Mouse (Mus musculus) embryonic facial prominence, embryonic 10.5 days (tissue): ENCODE measurements at regions not wholly inside any gene's neighbourhood (a gene's known extent, or its start where the extent isn't known, plus 50 kb on each side); places are given as distances from the start of the nearest gene placed in this dataset.

Source experiments
- DNase-seq: peaks from one replicate; pipeline ENCODE4 v3.0.0-alpha.2; 2017; ENCODE audit warnings: low spot score
- H3K27ac ChIP-seq: fragments of 300-500 bp; sonication (generic); replicated peaks from 2 replicates; pipeline ENCODE4 v1.5.1; 2016; ENCODE audit warnings: mild to moderate bottlenecking
- H3K27me3 ChIP-seq: fragments of 300-500 bp; sonication (generic); replicated peaks from 2 replicates; pipeline ENCODE4 v1.6.1; 2016; ENCODE audit warnings: low read depth, mild to moderate bottlenecking; ENCODE audit not compliant: poor library complexity, severe bottlenecking
- H3K36me3 ChIP-seq: fragments of 300-500 bp; sonication (generic); replicated peaks from 2 replicates; pipeline ENCODE4 v1.6.1; 2016; ENCODE audit warnings: mild to moderate bottlenecking, moderate library complexity
- H3K4me1 ChIP-seq: fragments of 300-500 bp; sonication (generic); 2 replicates; pipeline ENCODE4 v1.6.1; 2016
- H3K4me3 ChIP-seq: fragments of 300-500 bp; sonication (generic); 2 replicates; pipeline ENCODE4 v1.5.1; 2016; ENCODE audit warnings: mild to moderate bottlenecking, moderate library complexity
- H3K9me3 ChIP-seq: fragments of 300-500 bp; sonication (generic); 2 replicates; pipeline ENCODE4 v1.6.1; 2016; ENCODE audit warnings: mild to moderate bottlenecking
- WGBS: fragments of 180-500 bp; shearing (Covaris S2); methylation state at CpG from one replicate; pipeline ENCODE4 v1.1.7; 2016; 5-methylcytosine and 5-hydroxymethylcytosine counted together

- Histone ChIP-seq H3K27me3 (no peaks in the 10 kb centered on the region), H3K4me3 (no peak overlapping the region), H3K36me3 (no peaks in the 10 kb centered on the region), H3K27ac (no peak overlapping the region), H3K4me1 (no peaks in the 10 kb centered on the region), H3K9me3 (no peaks in the 10 kb centered on the region)
- DNase-seq = no peak
- 80% methylated on average over 13 of the region's 13 CpGs for WGBS
These were observed 249.5 kb upstream of the Gm11146 start for GRCm38 (mm10) chr16:77851206-77852065.

- no peaks in the 10 kb centered on the region for H3K9me3 ChIP-seq
- H3K4me1 ChIP-seq = no peaks in the 10 kb centered on the region
- no peak overlapping the region for H3K4me3 ChIP-seq
- no peak for DNase-seq
- no peak overlapping the region for H3K27ac ChIP-seq
- no peaks in the 10 kb centered on the region for H3K27me3 ChIP-seq
- no peaks in the 10 kb centered on the region for H3K36me3 ChIP-seq
- 83% methylated on average over 2 of the region's 2 CpGs for WGBS
These were observed 233.9 kb upstream of the Gm11146 start for GRCm38 (mm10) chr16:77835767-77836166.

- DNase-seq = no peak
- Histone ChIP-seq H3K27ac (no peak overlapping the region), H3K9me3 (no peaks in the 10 kb centered on the region), H3K27me3 (no peaks in the 10 kb centered on the region), H3K4me1 (no peaks in the 10 kb centered on the region), H3K36me3 (no peaks in the 10 kb centered on the region), H3K4me3 (no peak overlapping the region)
- WGBS = 72% methylated on average over 4 of the region's 4 CpGs
These were observed 225.6 kb upstream of the Gm11146 start for GRCm38 (mm10) chr16:77827322-77828117.

GRCm38 (mm10) chr16:77799709-77800108 lies 197.8 kb upstream of the Gm11146 start:
- no peaks in the 10 kb centered on the region for H3K4me1 ChIP-seq
- H3K9me3 ChIP-seq = no peaks in the 10 kb centered on the region
- H3K27me3 ChIP-seq = no peaks in the 10 kb centered on the region
- H3K36me3 ChIP-seq = no peaks in the 10 kb centered on the region
- DNase-seq = peak; percentile 27
- WGBS = 76% methylated on average over 5 of the region's 5 CpGs
- H3K4me3 ChIP-seq = no peak overlapping the region
- no peak overlapping the region for H3K27ac ChIP-seq

GRCm38 (mm10) chr16:77796926-77797325 lies 195.0 kb upstream of the Gm11146 start:
- DNase-seq = no peak

GRCm38 (mm10) chr16:77789652-77790051 lies 187.8 kb upstream of the Gm11146 start:
- H3K4me3 ChIP-seq = no peak overlapping the region
- no peaks in the 10 kb centered on the region for H3K36me3 ChIP-seq
- peaks cover 7% of the 10 kb centered on the region for H3K4me1 ChIP-seq
- DNase-seq = no peak
- no peaks in the 10 kb centered on the region for H3K9me3 ChIP-seq
- no peak overlapping the region for H3K27ac ChIP-seq
- 89% methylated on average over 5 of the region's 5 CpGs for WGBS
- H3K27me3 ChIP-seq = no peaks in the 10 kb centered on the region

More at GRCm38 (mm10) chr16:77796926-77797325, 195.0 kb upstream of the Gm11146 start:
- no peaks in the 10 kb centered on the region for H3K9me3 ChIP-seq
- no peak overlapping the region for H3K4me3 ChIP-seq
- H3K36me3 ChIP-seq = no peaks in the 10 kb centered on the region
- H3K27me3 ChIP-seq = no peaks in the 10 kb centered on the region
- WGBS = 84% methylated on average over 4 of the region's 4 CpGs
- H3K27ac ChIP-seq = no peak overlapping the region
- H3K4me1 ChIP-seq = no peaks in the 10 kb centered on the region

- 91% methylated on average over 2 of the region's 2 CpGs for WGBS
- Histone ChIP-seq H3K36me3 (no peaks in the 10 kb centered on the region), H3K4me1 (peaks cover 7% of the 10 kb centered on the region), H3K9me3 (no peaks in the 10 kb centered on the region), H3K27me3 (no peaks in the 10 kb centered on the region), H3K27ac (no peak overlapping the region), H3K4me3 (no peak overlapping the region)
- no peak for DNase-seq
These were observed 187.3 kb upstream of the Gm11146 start for GRCm38 (mm10) chr16:77789206-77789605.

- 73% methylated on average over 6 of the region's 6 CpGs for WGBS
- Histone ChIP-seq H3K36me3 (no peaks in the 10 kb centered on the region), H3K4me3 (no peak overlapping the region), H3K4me1 (peaks cover 7% of the 10 kb centered on the region), H3K27ac (peak overlapping the region; percentile 81; the same call in 1 of the 2 replicates), H3K27me3 (no peaks in the 10 kb centered on the region), H3K9me3 (no peaks in the 10 kb centered on the region)
- DNase-seq = no peak
These were observed 186.9 kb upstream of the Gm11146 start for GRCm38 (mm10) chr16:77788781-77789150.

- no peaks in the 10 kb centered on the region for H3K27me3 ChIP-seq
- 74% methylated on average over 20 of the region's 20 CpGs for WGBS
- H3K4me3 ChIP-seq = no peak overlapping the region
- H3K9me3 ChIP-seq = no peaks in the 10 kb centered on the region
- peak; percentile 53 for DNase-seq
- H3K27ac ChIP-seq = peak overlapping the region; percentile 81
- peaks cover 7% of the 10 kb centered on the region for H3K4me1 ChIP-seq
- H3K36me3 ChIP-seq = no peaks in the 10 kb centered on the region
These were observed 186.3 kb upstream of the Gm11146 start for GRCm38 (mm10) chr16:77788041-77788780.

GRCm38 (mm10) chr16:77787025-77787424 lies 185.1 kb upstream of the Gm11146 start:
- WGBS = 93% methylated on average over 5 of the region's 5 CpGs
- Histone ChIP-seq H3K4me3 (no peak overlapping the region), H3K27ac (no peak overlapping the region), H3K27me3 (no peaks in the 10 kb centered on the region), H3K4me1 (peaks cover 7% of the 10 kb centered on the region), H3K36me3 (no peaks in the 10 kb centered on the region), H3K9me3 (no peaks in the 10 kb centered on the region)
- DNase-seq = no peak

GRCm38 (mm10) chr16:77779019-77779418 lies 177.1 kb upstream of the Gm11146 start:
- H3K27ac ChIP-seq = no peak overlapping the region
- WGBS = 85% methylated on average over 1 of the region's 1 CpGs
- no peak for DNase-seq
- no peaks in the 10 kb centered on the region for H3K27me3 ChIP-seq
- no peak overlapping the region for H3K4me3 ChIP-seq
- no peaks in the 10 kb centered on the region for H3K9me3 ChIP-seq
- H3K4me1 ChIP-seq = 0 out of 2 replicates have a peak, but pooled peaks cover 3% of the 10 kb centered on the region
- H3K36me3 ChIP-seq = no peaks in the 10 kb centered on the region

GRCm38 (mm10) chr16:77772075-77772474 lies 170.2 kb upstream of the Gm11146 start:
- Histone ChIP-seq H3K27me3 (no peaks in the 10 kb centered on the region), H3K4me3 (no peak overlapping the region), H3K36me3 (no peaks in the 10 kb centered on the region), H3K4me1 (0 out of 2 replicates have a peak, but pooled peaks cover 3% of the 10 kb centered on the region), H3K9me3 (no peaks in the 10 kb centered on the region), H3K27ac (no peak overlapping the region)
- DNase-seq = no peak
- 87% methylated on average over 3 of the region's 3 CpGs for WGBS
